Mouse (Mus musculus): ENCODE data around the gene Tpcn1. TPM values are rescaled to one million over a fixed set of nuclear protein-coding genes. Genes with fewer than 3 reads are reported as not detected.

The Tpcn1 gene
- polyA plus RNA-seq, 1 experiment from 2014 or later = 15.6 TPM

- Histone ChIP-seq H3K9me3 (no peaks in the 10 kb centered on the region), H3K4me1 (replicated peaks) (peaks cover 45% of the 10 kb centered on the region), H3K36me3 (no peaks in the 10 kb centered on the region), H3K27ac (no peak overlapping the region), H3K4me2 (replicated peaks) (no peak overlapping the region), H3K27me3 (peaks cover 15% of the 10 kb centered on the region), H3K4me3 (replicated peaks) (no peak overlapping the region), H3K9ac (replicated peaks) (no peak overlapping the region)
- no peak for ATAC-seq
- WGBS = 46% methylated on average over 4 of the region's 4 CpGs
Measured at GRCm38 (mm10) chr5:120514754-120515153, 73.7 kb downstream of the Tpcn1 start.

GRCm38 (mm10) chr5:120514031-120514677 is 74.3 kb downstream of the Tpcn1 start:
- H3K9me3 ChIP-seq = peaks cover 5% of the 10 kb centered on the region; the same call in 1 of the 2 replicates
- no peak overlapping the region for H3K4me3 ChIP-seq (replicated peaks)
- no peak overlapping the region for H3K4me2 ChIP-seq (replicated peaks)
- no peak overlapping the region for H3K27ac ChIP-seq
- peaks cover 45% of the 10 kb centered on the region for H3K4me1 ChIP-seq (replicated peaks)
- WGBS = 91% methylated on average over 9 of the region's 9 CpGs
- H3K27me3 ChIP-seq = peaks cover 15% of the 10 kb centered on the region
- no peaks in the 10 kb centered on the region for H3K36me3 ChIP-seq
- no peak overlapping the region for H3K9ac ChIP-seq (replicated peaks)
- ATAC-seq = no peak

- Histone ChIP-seq H3K4me1 (replicated peaks) (peaks cover 45% of the 10 kb centered on the region), H3K9ac (replicated peaks) (no peak overlapping the region), H3K27me3 (peaks cover 15% of the 10 kb centered on the region), H3K27ac (no peak overlapping the region), H3K4me3 (replicated peaks) (no peak overlapping the region), H3K36me3 (no peaks in the 10 kb centered on the region), H3K4me2 (replicated peaks) (no peak overlapping the region), H3K9me3 (peaks cover 5% of the 10 kb centered on the region; the same call in 1 of the 2 replicates)
- ATAC-seq = peak; percentile 59
- WGBS = 32% methylated on average over 15 of the region's 15 CpGs
Measured at GRCm38 (mm10) chr5:120512911-120513555, 75.4 kb downstream of the Tpcn1 start.

DNA sequence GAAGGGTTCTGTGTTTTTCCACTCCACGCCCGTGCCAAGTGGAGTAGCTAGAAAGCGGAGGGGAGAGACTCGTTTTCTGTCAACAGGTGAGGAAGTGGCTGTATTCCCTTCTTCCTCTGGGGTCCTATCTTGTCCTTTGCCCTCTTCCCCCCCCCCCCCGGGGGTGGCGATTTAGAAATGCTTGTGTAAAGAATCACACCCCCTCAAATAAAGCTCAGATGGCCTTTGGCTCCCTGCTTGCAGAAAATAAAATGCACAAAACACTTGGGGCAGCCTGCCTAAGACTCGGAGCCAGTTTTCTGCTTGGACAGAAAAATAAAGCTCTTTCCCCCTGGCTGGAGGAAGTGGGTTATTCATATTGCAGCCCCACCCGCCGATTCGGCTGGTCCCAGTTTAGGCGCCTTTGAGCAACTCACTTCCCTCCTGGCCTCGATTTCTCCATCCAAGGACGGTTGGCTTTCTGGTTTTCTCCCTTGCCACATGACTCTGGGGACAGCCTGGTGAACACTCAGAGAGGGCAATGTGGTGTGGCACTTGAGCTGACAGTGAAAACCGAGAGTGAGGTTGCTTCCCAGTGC is 76.7 kb downstream of the Tpcn1 start:
- Histone ChIP-seq H3K9ac (replicated peaks) (no peak overlapping the region), H3K4me1 (replicated peaks) (peaks cover 45% of the 10 kb centered on the region), H3K4me2 (replicated peaks) (peak overlapping the region; percentile 64), H3K36me3 (no peaks in the 10 kb centered on the region), H3K27me3 (peaks cover 15% of the 10 kb centered on the region), H3K9me3 (peaks cover 5% of the 10 kb centered on the region; the same call in 1 of the 2 replicates), H3K27ac (no peak overlapping the region), H3K4me3 (replicated peaks) (peak overlapping the region; percentile 38)
- ATAC-seq = no peak
- 39% methylated on average over 14 of the region's 14 CpGs for WGBS

DNA sequence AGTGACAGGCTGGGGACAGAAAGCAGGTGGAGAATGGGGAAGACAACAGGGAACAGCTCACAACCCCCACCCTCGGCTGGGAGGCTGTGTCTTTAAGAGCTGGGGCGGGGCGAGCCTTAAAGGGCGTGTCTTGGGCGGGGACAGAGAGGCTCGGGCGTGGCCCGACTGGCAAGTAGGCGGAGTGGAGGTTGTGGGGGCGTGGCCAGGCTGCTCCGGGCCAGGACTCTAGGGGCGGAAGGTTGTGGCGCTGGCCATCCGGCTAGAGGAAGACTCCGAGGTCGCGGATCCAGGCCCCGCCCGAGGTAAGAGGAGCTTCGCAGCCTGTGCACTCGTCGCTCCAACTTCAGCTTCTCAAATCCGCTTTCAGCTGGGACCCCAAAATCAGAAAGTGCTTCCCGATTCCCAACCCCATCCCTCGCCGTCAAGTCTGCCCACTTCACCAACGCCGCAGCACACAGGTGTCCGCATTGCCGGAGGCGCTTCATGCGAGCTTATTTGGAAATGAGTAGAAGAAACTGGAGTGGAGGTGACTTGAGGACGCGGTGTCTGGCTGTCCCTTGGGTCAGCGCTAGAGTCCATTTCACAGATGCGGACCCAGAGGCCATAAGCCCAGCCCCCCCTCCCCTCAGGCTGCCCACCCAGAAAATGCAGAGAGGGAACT is 77.4 kb downstream of the Tpcn1 start, which contains the start of gene Slc8b1:
Gene Slc8b1, plus strand, starts transcription at position 187 of the 661 bp plus-strand sequence.
- H3K4me3 ChIP-seq (replicated peaks) = peak within 1 kb of the TSS; percentile 38
- peak within 1 kb of the TSS; percentile 55 for H3K9ac ChIP-seq (replicated peaks)
- 2% methylated on average over 36 of the region's 36 CpGs for WGBS
- ATAC-seq = peak; percentile 79
- peaks cover 15% of the 10 kb centered on the region for H3K27me3 ChIP-seq
- H3K9me3 ChIP-seq = peaks cover 5% of the 10 kb centered on the region; the same call in 1 of the 2 replicates
- peaks cover 42% of the 10 kb centered on the region for H3K4me1 ChIP-seq (replicated peaks)
- 0 out of 2 replicates have a peak within 1 kb of the TSS, but pooled peaks have one; percentile 3 for H3K27ac ChIP-seq
- H3K4me2 ChIP-seq (replicated peaks) = peak within 1 kb of the TSS; percentile 64
- no peaks in the 10 kb centered on the region for H3K36me3 ChIP-seq

DNA sequence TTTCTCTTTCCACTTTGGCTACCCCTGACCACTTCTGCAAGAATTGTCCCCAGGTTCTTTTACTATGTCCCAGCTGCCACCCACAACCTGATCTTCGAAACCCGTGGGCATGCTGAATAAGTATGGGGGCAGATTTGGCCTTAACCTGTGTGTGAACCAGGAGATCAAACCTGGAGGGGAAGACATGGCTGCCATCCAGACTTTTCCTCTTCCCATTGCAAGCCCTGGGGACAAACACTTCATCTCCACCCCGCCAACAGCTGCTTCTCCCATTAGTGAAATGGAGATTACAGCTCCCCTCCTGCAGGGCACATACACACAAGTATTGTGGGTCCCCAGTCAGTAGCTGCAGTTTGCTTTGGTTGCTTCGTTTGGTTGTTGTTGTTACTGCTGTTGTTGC is 81.2 kb downstream of the Tpcn1 start:
- ATAC-seq = no peak
- Histone ChIP-seq H3K4me1 (replicated peaks) (peaks cover 31% of the 10 kb centered on the region), H3K4me2 (replicated peaks) (no peak overlapping the region), H3K4me3 (replicated peaks) (no peak overlapping the region), H3K9me3 (peaks cover 5% of the 10 kb centered on the region; the same call in 1 of the 2 replicates), H3K36me3 (no peaks in the 10 kb centered on the region), H3K9ac (replicated peaks) (no peak overlapping the region), H3K27me3 (peaks cover 14% of the 10 kb centered on the region), H3K27ac (no peak overlapping the region)
- WGBS = 62% methylated on average over 4 of the region's 4 CpGs

- ATAC-seq = no peak
- H3K9me3 ChIP-seq = peaks cover 5% of the 10 kb centered on the region; the same call in 1 of the 2 replicates
- no peak overlapping the region for H3K4me2 ChIP-seq (replicated peaks)
- no peak overlapping the region for H3K27ac ChIP-seq
- no peak overlapping the region for H3K4me3 ChIP-seq (replicated peaks)
- H3K36me3 ChIP-seq = no peaks in the 10 kb centered on the region
- peaks cover 5% of the 10 kb centered on the region for H3K27me3 ChIP-seq
- no peak overlapping the region for H3K9ac ChIP-seq (replicated peaks)
- peaks cover 37% of the 10 kb centered on the region for H3K4me1 ChIP-seq (replicated peaks)
- 70% methylated on average over 9 of the region's 9 CpGs for WGBS
Measured at GRCm38 (mm10) chr5:120506490-120506889, 82.0 kb downstream of the Tpcn1 start.

DNA sequence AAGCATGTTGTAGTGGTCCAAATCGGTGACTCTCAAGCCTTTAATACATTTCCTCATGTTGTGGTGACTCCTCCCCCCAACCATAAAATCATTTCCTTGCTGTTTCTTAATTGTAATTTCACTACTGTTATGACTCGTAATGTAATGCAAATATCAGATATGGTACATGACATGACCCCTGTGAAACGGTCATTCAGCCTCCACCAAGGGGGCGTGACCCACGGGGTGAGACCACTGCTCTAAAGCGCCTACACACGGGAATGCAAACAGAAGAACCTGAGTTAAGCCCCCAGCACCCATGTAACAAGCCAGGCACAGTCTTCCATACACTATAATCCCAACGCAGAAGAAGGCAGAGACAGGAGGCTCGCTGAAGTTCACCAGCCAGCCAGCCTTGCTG is 82.7 kb downstream of the Tpcn1 start:
- H3K36me3 ChIP-seq = no peaks in the 10 kb centered on the region
- H3K9me3 ChIP-seq = peaks cover 5% of the 10 kb centered on the region; the same call in 1 of the 2 replicates
- H3K27ac ChIP-seq = no peak overlapping the region
- H3K27me3 ChIP-seq = no peaks in the 10 kb centered on the region; the same call in 1 of the 2 replicates
- ATAC-seq = no peak
- WGBS = 73% methylated on average over 9 of the region's 9 CpGs
- no peak overlapping the region for H3K9ac ChIP-seq (replicated peaks)
- peaks cover 31% of the 10 kb centered on the region for H3K4me1 ChIP-seq (replicated peaks)
- H3K4me2 ChIP-seq (replicated peaks) = no peak overlapping the region
- no peak overlapping the region for H3K4me3 ChIP-seq (replicated peaks)

DNA sequence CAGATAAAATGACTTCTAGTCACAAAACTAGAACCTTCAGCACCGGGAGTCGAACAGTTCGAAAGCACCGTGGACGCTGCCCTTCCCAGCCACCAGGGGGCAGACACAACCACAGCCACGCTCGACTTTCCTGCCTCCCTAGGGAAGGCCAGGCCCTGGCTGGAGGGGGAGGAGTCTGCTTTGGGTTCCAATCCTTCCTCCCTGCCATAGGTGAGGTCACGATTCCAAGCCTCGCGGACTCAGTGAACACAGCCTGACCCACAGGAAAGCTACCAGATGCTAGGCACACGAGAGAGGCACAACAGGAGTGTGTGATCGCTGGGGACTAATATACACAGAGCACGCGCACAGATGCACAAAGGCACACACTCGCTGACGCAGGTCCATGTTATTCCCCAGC is 83.1 kb downstream of the Tpcn1 start:
- no peaks in the 10 kb centered on the region for H3K36me3 ChIP-seq
- H3K4me3 ChIP-seq (replicated peaks) = no peak overlapping the region
- peaks cover 5% of the 10 kb centered on the region; the same call in 1 of the 2 replicates for H3K9me3 ChIP-seq
- ATAC-seq = no peak
- H3K4me1 ChIP-seq (replicated peaks) = peaks cover 27% of the 10 kb centered on the region
- H3K27ac ChIP-seq = no peak overlapping the region
- no peak overlapping the region for H3K4me2 ChIP-seq (replicated peaks)
- 20% methylated on average over 16 of the region's 16 CpGs for WGBS
- 0 out of 2 replicates have a peak overlapping the region, but pooled peaks have one; percentile 32 for H3K9ac ChIP-seq (replicated peaks)
- H3K27me3 ChIP-seq = no peaks in the 10 kb centered on the region; the same call in 1 of the 2 replicates

DNA sequence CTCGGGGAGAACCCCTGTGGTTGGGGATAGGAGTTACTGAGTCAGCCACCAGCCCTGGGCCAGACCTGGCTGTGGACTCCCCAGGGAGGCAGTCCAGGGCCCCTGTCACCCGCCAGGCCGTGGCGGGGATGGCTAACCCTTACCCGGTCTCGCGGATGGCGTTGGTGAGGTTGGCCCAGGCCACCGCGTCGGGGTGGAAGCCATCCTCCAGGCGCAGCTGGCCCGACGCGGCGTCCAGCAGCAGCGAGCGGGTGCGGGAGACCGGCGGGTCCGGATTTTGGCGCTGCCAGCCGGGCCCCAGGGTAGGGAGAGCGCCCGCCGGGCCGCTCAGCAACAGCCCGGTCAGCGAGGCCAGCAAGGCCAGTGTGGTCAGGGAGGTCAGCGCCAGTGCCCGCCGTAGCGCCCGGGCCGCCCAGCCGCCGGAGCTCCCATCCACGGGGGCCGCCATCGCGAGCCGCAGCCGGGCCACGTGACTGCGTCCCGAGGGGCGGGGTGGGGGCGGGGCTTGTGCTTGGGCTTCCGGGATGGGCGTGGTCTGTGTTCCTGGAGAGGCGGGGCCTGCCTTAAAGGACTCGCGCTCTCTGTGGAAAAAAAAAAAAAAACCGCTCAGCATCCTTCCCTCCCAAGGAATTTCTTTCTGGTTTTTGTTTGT is 85.2 kb downstream of the Tpcn1 start, which contains the start of gene Plbd2:
Gene Plbd2, minus strand, starts transcription at position 482 of the 652 bp plus-strand sequence.
- peaks cover 20% of the 10 kb centered on the region for H3K4me1 ChIP-seq (replicated peaks)
- no peaks in the 10 kb centered on the region for H3K27me3 ChIP-seq
- H3K36me3 ChIP-seq = peaks cover 3% of the 10 kb centered on the region; the same call in 1 of the 2 replicates
- WGBS = under 1% methylated on average over 52 of the region's 55 CpGs
- H3K4me3 ChIP-seq (replicated peaks) = peak within 1 kb of the TSS; percentile 90
- H3K9ac ChIP-seq (replicated peaks) = peak within 1 kb of the TSS; percentile 93
- peak within 1 kb of the TSS; percentile 53; the same call in 1 of the 2 replicates for H3K27ac ChIP-seq
- peak; percentile 84 for ATAC-seq
- peak within 1 kb of the TSS; percentile 97 for H3K4me2 ChIP-seq (replicated peaks)
- H3K9me3 ChIP-seq = no peaks in the 10 kb centered on the region

GRCm38 (mm10) chr5:120502675-120503143 is 85.8 kb downstream of the Tpcn1 start:
- H3K9me3 ChIP-seq = no peaks in the 10 kb centered on the region
- H3K9ac ChIP-seq (replicated peaks) = peak overlapping the region; percentile 93
- H3K27ac ChIP-seq = no peak overlapping the region
- H3K36me3 ChIP-seq = peaks cover 4% of the 10 kb centered on the region
- H3K4me1 ChIP-seq (replicated peaks) = peaks cover 20% of the 10 kb centered on the region
- ATAC-seq = peak; percentile 30; the same call in 1 of the 2 replicates
- peak overlapping the region; percentile 90 for H3K4me3 ChIP-seq (replicated peaks)
- H3K4me2 ChIP-seq (replicated peaks) = peak overlapping the region; percentile 97
- 10% methylated on average over 12 of the region's 12 CpGs for WGBS
- no peaks in the 10 kb centered on the region for H3K27me3 ChIP-seq
